Mouse (Mus musculus) left cerebral cortex, adult 2 months (tissue): Measurements from ENCODE around the gene Prps1. TPM values are rescaled to one million over a fixed set of nuclear protein-coding genes. Genes with fewer than 3 reads are reported as not detected.

Experiments
- DNase-seq, 2 experiments: peaks; one replicate each; pipeline ENCODE4 v3.0.0; 2021 to 2022; ENCODE audit warnings: low spot score in 2 of 2, mixed read lengths in 1 of 2; ENCODE audit errors: extremely low spot score in 1 of 2
- H3K27ac ChIP-seq: fragments of 200-600 bp; 2 replicates; pipeline ENCODE4 v1.8.1; 2022
- H3K4me3 ChIP-seq: fragments of 200-600 bp; 2 replicates; pipeline ENCODE4 v1.8.1; 2022
- CTCF ChIP-seq: fragments of 200-600 bp; IDR thresholded peaks from 2 replicates; pipeline ENCODE4 v1.8.1; 2022; ENCODE audit warnings: antibody characterized with exemption, mild to moderate bottlenecking, moderate library complexity
- intact Hi-C: fragments of 180-260 bp; cut with DNase I; formaldehyde crosslinking; loops from one replicate; pipeline ENCODE4 v1.15.1; 2025
- long read RNA-seq, 2 experiments: library from polyadenylated mRNA; stranded (forward); transcript quantifications; one replicate each; pipeline ENCODE4 v2.0.0; 2021; ENCODE audit warnings: borderline mapping rate in 2 of 2
- total RNA-seq, 2 experiments: library from RNA; stranded (reverse); gene quantifications; 2 replicates each; pipeline ENCODE4 v1.2.3; 2021

Prps1 gene
- 10 to 100 TPM; 62.8 to 76.9 TPM for total RNA-seq
- long read RNA-seq, experiment 1, transcript Prps1-201 (7 exons, 1,965 nt): major isoform, 51 of 55 reads
- long read RNA-seq, experiment 1, partial matches to known transcripts: 2 of 55 reads
- long read RNA-seq, experiment 1, other reads (novel, unspliced or antisense): 2 of 55 reads
- long read RNA-seq, experiment 2, transcript Prps1-201 (7 exons, 1,965 nt): major isoform, 32 of 34 reads
- long read RNA-seq, experiment 2, partial matches to known transcripts: 2 of 34 reads
- long read RNA-seq, experiment 2, other reads (novel, unspliced or antisense): 0 of 34 reads

DNA sequence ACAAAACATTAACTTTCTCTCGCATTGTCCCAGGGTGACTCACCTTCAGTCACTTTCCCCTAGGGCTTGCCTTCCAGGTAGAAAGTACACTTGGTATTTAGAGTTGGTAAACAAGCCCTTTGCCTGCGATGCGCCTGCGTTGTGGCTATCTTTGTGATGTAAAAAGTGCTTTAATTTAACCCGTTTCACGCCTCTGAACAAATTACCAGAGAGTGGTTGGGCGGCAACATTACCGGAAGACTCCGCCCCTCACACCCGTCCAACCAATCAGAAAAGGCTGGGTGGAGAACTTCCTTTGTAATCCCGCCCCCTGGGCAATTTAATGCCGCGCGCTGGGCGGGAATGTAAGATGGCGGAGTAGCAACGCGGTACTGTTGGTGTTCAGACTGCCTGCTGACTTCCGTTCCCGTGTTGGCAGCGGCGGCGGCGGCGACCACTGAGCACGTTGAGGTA lies at the start of gene Prps1:
Gene Prps1 (plus strand): TSS at position 335 of the 453 bp plus-strand sequence.
- Histone ChIP-seq H3K4me3 (peak within 1 kb of the TSS; percentile 54), H3K27ac (peak within 1 kb of the TSS; percentile 34; the same call in 1 of the 2 replicates)
- DNase-seq: peak; percentile 78 to 80
- intact Hi-C loops: no loop called here
- no peak for TF ChIP-seq CTCF

DNA sequence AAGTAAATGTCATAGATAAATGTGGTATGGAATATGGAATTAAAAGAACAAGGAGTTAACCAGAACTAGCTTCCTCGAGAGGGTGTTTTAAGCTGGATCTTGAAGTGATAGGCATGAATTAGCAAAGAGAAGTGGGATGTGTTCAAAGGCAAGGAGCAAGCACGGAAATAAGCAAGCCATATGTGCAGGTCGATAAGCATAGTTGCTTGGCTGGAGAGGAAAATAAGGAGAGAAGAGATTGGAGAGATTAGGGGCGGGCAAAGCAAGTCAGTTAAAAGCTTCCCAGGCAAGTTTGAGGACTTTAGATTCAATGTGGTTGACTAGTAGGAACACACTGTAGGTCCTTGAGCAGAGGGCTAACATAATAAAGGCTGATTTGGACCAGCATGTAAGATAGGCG lies 48.8 kb upstream of the Prps1 start:
- no peak for DNase-seq
- Histone ChIP-seq H3K27ac (no peak overlapping the region), H3K4me3 (no peak overlapping the region)
- no peak for TF ChIP-seq CTCF
- intact Hi-C loops: loop anchor here (10.0 kb wide), 1 partner anchor 543 kb away; no protein-coding TSS in a partner anchor

DNA sequence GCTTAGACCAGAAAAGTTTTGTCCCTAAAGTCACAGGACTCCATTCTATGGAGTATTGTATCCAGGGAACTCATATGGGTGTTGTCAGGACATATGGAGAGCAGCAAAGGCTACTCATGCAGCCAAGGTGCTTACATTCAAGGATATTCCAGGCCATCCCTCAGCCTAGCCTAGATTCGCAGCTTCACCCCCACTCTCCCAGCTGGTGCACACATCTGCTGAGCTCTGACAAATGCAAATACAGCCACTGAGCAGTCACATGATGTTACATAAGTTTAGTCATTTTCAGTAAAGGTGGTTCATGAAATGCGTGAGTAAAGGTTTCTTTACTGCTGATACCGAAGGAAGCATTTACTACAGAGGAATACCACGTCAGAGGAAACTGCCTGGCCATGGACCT lies 37.9 kb upstream of the Prps1 start:
- Histone ChIP-seq H3K4me3 (no peak overlapping the region), H3K27ac (no peak overlapping the region)
- DNase-seq: peak in 1 of 2 experiments; percentile 20
- intact Hi-C loops: no loop called here
- TF ChIP-seq CTCF: no peak

GRCm38 (mm10) chrX:140427124-140427523 lies 29.3 kb upstream of the Prps1 start:
- intact Hi-C loops: no loop called here
- DNase-seq: no peak
- no peak for TF ChIP-seq CTCF

DNA sequence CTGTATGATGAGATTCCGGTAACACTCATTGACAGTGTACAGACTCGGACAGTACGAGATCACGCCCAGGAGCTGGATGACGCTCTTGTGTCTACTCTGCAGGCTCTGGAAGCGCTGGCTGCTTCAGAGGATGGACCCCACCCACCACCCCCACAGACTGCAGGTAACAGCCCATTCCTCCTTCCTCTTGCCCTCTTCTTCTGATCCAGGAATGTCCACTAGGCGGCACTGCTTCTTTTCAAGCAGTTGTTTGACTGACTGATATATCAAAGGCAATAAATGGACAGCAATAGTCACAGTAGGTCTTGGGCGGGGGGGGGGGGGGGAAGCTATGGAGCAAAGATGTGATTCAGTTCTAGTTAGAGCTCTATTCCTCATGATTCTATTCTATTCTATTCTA lies 28.2 kb upstream of the Prps1 start:
- intact Hi-C loops: no loop called here
- DNase-seq: no peak
- TF ChIP-seq CTCF: peak; percentile 13; the same call in 1 of the 2 replicates
- no peak overlapping the region for H3K4me3 ChIP-seq
- no peak overlapping the region for H3K27ac ChIP-seq

More at GRCm38 (mm10) chrX:140427124-140427523, 29.3 kb upstream of the Prps1 start:
- Histone ChIP-seq H3K27ac (no peak overlapping the region), H3K4me3 (no peak overlapping the region)

DNA sequence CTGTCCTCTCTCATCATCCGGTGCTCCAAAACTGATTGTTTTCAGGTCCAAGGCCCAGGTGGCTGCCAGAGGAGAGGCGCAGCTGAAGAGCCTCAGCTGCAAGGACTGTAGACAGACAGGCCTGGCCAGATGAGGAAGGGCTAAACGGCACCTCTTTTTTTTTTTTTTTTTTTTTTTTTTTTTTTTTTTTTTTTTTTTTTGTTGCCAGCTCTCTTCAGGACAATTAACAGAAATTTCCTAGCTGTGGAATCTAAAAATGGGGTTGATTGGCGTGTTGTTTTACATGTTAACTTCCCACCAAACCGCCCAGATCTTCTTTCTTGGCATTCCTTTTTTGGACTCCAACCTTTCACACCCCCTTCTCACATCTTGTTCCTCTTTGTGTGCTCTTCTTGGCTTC lies 26.4 kb upstream of the Prps1 start:
- no peak for TF ChIP-seq CTCF
- no peak for DNase-seq
- H3K27ac ChIP-seq: no peak overlapping the region
- H3K4me3 ChIP-seq: no peak overlapping the region
- intact Hi-C loops: no loop called here

DNA sequence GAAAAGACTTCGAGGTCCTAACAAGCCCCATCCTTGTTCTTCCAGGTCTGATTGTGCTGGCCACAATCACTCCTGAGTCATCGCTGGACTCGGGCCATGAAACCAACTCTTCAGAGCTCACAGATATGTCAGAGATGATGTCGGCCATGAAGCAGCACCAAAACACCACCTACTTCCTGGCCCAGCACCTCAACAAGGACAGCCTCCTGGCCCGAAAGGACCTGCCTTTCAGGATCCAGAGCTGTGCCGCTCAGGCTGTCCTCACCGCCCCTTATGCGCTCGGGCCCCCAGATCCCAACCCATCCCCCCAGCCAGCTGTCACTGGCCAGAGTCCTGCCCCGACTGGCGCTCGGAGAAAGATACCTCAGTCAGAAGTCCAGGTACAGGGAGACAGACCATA lies 25.9 kb upstream of the Prps1 start:
- no peak overlapping the region for H3K27ac ChIP-seq
- intact Hi-C loops: no loop called here
- H3K4me3 ChIP-seq: no peak overlapping the region
- peak in 1 of 2 experiments; percentile 21 for DNase-seq
- TF ChIP-seq CTCF: no peak

- DNase-seq: no peak
- H3K4me3 ChIP-seq: no peak overlapping the region
- intact Hi-C loops: no loop called here
- H3K27ac ChIP-seq: no peak overlapping the region
- no peak for TF ChIP-seq CTCF
These were observed 24.4 kb upstream of the Prps1 start for GRCm38 (mm10) chrX:140431981-140432380.

DNA sequence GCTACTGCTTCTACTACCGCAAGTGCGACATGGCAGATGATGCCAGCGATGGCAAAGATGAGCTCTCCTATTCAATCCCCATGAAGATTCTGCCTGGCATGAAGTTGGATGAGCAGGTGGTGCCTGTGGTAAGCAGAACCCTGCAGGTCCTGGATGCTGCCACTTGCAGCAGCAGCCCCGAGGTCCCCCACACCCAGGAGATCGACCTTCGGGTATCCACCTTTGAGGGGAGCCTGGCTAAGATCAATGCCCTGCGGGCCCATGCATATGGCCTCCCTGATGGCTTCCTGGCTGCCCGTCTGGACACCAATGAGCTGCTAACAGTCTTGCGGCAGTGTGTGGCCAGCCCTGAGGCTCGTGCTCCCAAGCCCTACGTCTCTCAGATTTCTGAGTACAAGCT lies 23.6 kb upstream of the Prps1 start:
- TF ChIP-seq CTCF: no peak
- intact Hi-C loops: no loop called here
- Histone ChIP-seq H3K4me3 (no peak overlapping the region), H3K27ac (no peak overlapping the region)
- DNase-seq: no peak

DNA sequence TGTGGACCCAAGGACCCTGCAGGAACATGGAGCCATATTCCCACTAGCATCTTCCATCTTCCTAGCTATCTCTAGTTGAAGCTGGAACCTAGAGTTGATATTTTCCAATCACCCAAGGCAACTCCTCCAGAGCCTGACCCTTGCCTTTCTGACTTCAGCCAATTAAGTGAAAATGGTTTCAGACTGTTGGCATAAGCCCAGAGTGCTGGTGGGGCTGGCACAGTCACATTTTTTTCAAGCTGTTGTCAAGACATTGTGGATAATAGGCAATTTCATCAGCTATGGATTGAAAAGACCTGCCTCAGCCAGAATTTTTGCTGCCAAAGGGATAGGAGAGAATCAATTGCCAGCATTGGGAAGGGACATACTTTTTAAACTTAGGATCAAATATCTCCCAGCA lies 18.5 kb upstream of the Prps1 start:
- Histone ChIP-seq H3K27ac (no peak overlapping the region), H3K4me3 (no peak overlapping the region)
- no peak for TF ChIP-seq CTCF
- intact Hi-C loops: no loop called here
- no peak for DNase-seq

DNA sequence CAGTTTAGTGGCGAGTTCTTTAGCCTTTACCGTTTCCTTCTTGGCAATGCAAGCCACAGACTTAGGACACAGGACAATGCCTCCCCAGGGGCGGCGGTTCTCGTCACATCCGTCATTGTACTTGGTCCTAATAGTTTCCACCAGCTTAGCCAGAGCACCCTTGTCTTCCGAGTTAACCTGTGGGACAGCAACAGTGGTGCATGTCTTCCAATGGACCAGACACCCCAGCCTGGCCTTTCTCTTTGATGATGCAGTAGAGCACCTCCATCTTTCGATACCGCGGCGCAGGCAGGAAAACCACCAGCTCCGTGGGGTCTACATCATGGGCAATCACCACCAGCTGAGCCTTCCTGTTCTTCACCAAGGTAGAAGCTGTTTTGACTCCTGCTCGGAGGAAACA lies 10.9 kb upstream of the Prps1 start:
- intact Hi-C loops: no loop called here
- TF ChIP-seq CTCF: no peak
- DNase-seq: no peak
- Histone ChIP-seq H3K27ac (no peak overlapping the region), H3K4me3 (no peak overlapping the region)

GRCm38 (mm10) chrX:140450071-140450470 lies 6.3 kb upstream of the Prps1 start:
- no peak for TF ChIP-seq CTCF
- intact Hi-C loops: no loop called here
- Histone ChIP-seq H3K4me3 (no peak overlapping the region), H3K27ac (no peak overlapping the region)
- no peak for DNase-seq

DNA sequence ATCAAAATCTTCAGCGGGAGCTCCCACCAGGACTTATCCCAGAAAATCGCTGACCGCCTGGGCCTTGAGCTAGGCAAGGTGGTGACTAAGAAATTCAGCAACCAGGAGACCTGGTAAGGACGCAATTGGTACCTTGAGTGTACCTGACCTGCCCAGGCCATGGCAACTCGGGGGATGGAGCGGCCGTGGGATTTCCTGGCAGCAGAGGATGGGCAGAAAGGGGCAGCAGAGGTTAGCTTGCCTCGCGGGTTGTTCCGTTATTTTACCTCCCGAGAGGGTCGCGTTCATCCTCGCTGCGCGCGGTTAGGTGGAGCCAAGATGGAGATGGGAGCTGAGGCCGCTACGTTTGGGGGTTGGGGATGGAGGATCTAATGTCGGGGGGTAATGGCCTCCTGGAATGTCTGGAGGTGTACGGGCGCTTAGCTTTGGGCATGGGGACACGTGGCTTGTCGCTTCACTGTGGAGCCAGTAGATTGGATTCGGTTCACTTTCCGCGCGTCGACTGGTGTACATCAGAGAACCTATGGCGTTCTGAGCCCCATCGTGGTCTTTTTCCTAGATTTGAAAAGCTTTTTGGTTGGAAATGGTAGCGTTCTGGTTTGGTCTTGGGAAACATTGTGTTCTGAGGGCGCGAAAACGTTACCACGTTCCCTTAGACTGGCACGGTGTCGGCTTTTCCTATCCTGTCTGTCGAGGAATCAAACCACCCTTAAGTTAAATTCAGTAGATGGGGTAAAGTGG lies 508 bp downstream of the Prps1 start:
- intact Hi-C loops: no loop called here
- H3K4me3 ChIP-seq: peak overlapping the region; percentile 54
- no peak for DNase-seq
- H3K27ac ChIP-seq: peak overlapping the region; percentile 34; the same call in 1 of the 2 replicates
- TF ChIP-seq CTCF: no peak
